Mouse (Mus musculus) lung, postnatal 36 days (tissue): Measurements from ENCODE around the gene Hspa12a.

ENCODE experiments used
- DNase-seq: peaks from one replicate; pipeline ENCODE4 v3.0.0; 2022; ENCODE audit warnings: mixed read lengths

The Hspa12a gene

GRCm38 (mm10) chr19:58818571-58819415 is 124.7 kb downstream of the Hspa12a start:
- DNase-seq = no peak

- no peak for DNase-seq
Observed at GRCm38 (mm10) chr19:58817398-58817797, 126.1 kb downstream of the Hspa12a start.

GRCm38 (mm10) chr19:58816453-58817041 is 126.9 kb downstream of the Hspa12a start:
- no peak for DNase-seq

GRCm38 (mm10) chr19:58815179-58815922 is 128.1 kb downstream of the Hspa12a start:
- no peak for DNase-seq

GRCm38 (mm10) chr19:58810536-58810935 is 132.9 kb downstream of the Hspa12a start:
- DNase-seq = no peak

- DNase-seq = no peak
Observed at GRCm38 (mm10) chr19:58808864-58809263, 134.6 kb downstream of the Hspa12a start.

- DNase-seq = peak; percentile 83
Observed at GRCm38 (mm10) chr19:58806364-58806763, 137.1 kb downstream of the Hspa12a start.

GRCm38 (mm10) chr19:58805191-58805779 is 138.2 kb downstream of the Hspa12a start:
- no peak for DNase-seq

GRCm38 (mm10) chr19:58795114-58795669 is 148.3 kb downstream of the Hspa12a start:
- no peak for DNase-seq

- DNase-seq = no peak
Observed at GRCm38 (mm10) chr19:58794284-58794683, 149.2 kb downstream of the Hspa12a start, which contains the start of gene 1700019N19Rik. Gene 1700019N19Rik (minus strand): TSS chr19:58794461.

- no peak for DNase-seq
Observed at GRCm38 (mm10) chr19:58789194-58789593, 154.3 kb downstream of the Hspa12a start.

GRCm38 (mm10) chr19:58783938-58784337 is 159.5 kb downstream of the Hspa12a start:
- peak; percentile 12 for DNase-seq

- DNase-seq = no peak
Observed at GRCm38 (mm10) chr19:58781566-58781965, 161.9 kb downstream of the Hspa12a start.

GRCm38 (mm10) chr19:58776461-58776860 is 167.0 kb downstream of the Hspa12a start:
- no peak for DNase-seq

GRCm38 (mm10) chr19:58767329-58767728 is 176.1 kb downstream of the Hspa12a start:
- DNase-seq = no peak

- peak; percentile 46 for DNase-seq
Observed at GRCm38 (mm10) chr19:58762848-58763541, 180.5 kb downstream of the Hspa12a start.

GRCm38 (mm10) chr19:58762316-58762715 is 181.1 kb downstream of the Hspa12a start:
- DNase-seq = peak; percentile 6

- DNase-seq = peak; percentile 36
Observed at GRCm38 (mm10) chr19:58759423-58759822, 184.0 kb downstream of the Hspa12a start, which contains the start of gene Pnliprp2. Gene Pnliprp2 (plus strand): TSS chr19:58759719.

GRCm38 (mm10) chr19:58758871-58759270 is 184.6 kb downstream of the Hspa12a start:
- DNase-seq = no peak

- no peak for DNase-seq
Observed at GRCm38 (mm10) chr19:58751504-58751903, 191.9 kb downstream of the Hspa12a start.

- no peak for DNase-seq
Observed at GRCm38 (mm10) chr19:58750822-58751221, 192.6 kb downstream of the Hspa12a start.

- no peak for DNase-seq
Observed at GRCm38 (mm10) chr19:58747498-58748000, 195.9 kb downstream of the Hspa12a start.
